ENCODE assay signal across 24 mouse cellular contexts in genomic region chr4:57178881-57179280, GRCm38 (mm10). TPM values are rescaled to one million over a fixed set of nuclear protein-coding genes. Genes with fewer than 3 reads are reported as not detected.
DNase-seq lines count a peak whose midpoint lies in the region; ATAC-seq lines count a peak whose summit lies in the region.
"Had no signal": no experiment of that assay in that cellular context is flagged by ENCODE, and none has a peak within 500 bp of the region (broad histone marks: within the 10 kb centered on the region; RNA-seq: fewer than 3 reads in every experiment).

No protein-coding gene starts in this region.

- H3K36me3 ChIP-seq in intestine, embryonic 15.5 days = no peaks in the 10 kb centered on the region
- no peaks in the 10 kb centered on the region for H3K36me3 ChIP-seq in intestine, embryonic 16.5 days (ENCODE audit: control insufficient read depth, insufficient read depth, low read length)
- H3K36me3 ChIP-seq: embryonic facial prominence, embryonic 13.5 days; embryonic facial prominence, embryonic 15.5 days; forebrain, embryonic 15.5 days had no signal

- 0 out of 2 replicates have a peak, but pooled peaks have one; percentile 27 for ATAC-seq in intestine, embryonic 15.5 days
- no peak for ATAC-seq in intestine, embryonic 16.5 days
- ATAC-seq: CD4-positive, CD25-positive, alpha-beta regulatory T cell, adult 4 months; forebrain, embryonic 13.5 days; forebrain, embryonic 15.5 days; forebrain, postnatal 0 days had no signal

- H3K9me3 ChIP-seq in intestine, embryonic 15.5 days = no peaks in the 10 kb centered on the region
- no peaks in the 10 kb centered on the region for H3K9me3 ChIP-seq in intestine, embryonic 16.5 days (ENCODE audit: control insufficient read depth, low read length)
- H3K9me3 ChIP-seq: embryonic facial prominence, embryonic 13.5 days; embryonic facial prominence, embryonic 15.5 days; forebrain, embryonic 13.5 days; forebrain, embryonic 15.5 days had no signal

- H3K9ac ChIP-seq in intestine, embryonic 15.5 days = no peak overlapping the region
- no peak overlapping the region for H3K9ac ChIP-seq in intestine, embryonic 16.5 days (ENCODE audit: low read depth, low read length)
- H3K9ac ChIP-seq: embryonic facial prominence, embryonic 13.5 days; embryonic facial prominence, embryonic 15.5 days; forebrain, embryonic 13.5 days; forebrain, embryonic 15.5 days; forebrain, postnatal 0 days had no signal

- no peak overlapping the region for H3K27ac ChIP-seq in intestine, embryonic 15.5 days
- no peak overlapping the region for H3K27ac ChIP-seq in intestine, embryonic 16.5 days (ENCODE audit: low read length)
- H3K27ac ChIP-seq: embryonic facial prominence, embryonic 13.5 days; embryonic facial prominence, embryonic 15.5 days; forebrain, embryonic 13.5 days; forebrain, embryonic 15.5 days had no signal

- 79% methylated on average over 4 of the region's 4 CpGs for WGBS in intestine, embryonic 15.5 days
- 73% methylated on average over 4 of the region's 4 CpGs for WGBS in intestine, embryonic 16.5 days

- H3K4me3 ChIP-seq in intestine, embryonic 15.5 days (replicated peaks) = no peak overlapping the region
- H3K4me3 ChIP-seq in intestine, embryonic 16.5 days (ENCODE audit: low read length) = no peak overlapping the region
- H3K4me3 ChIP-seq: embryonic facial prominence, embryonic 13.5 days; embryonic facial prominence, embryonic 15.5 days; forebrain, embryonic 13.5 days; forebrain, embryonic 15.5 days had no signal

- H3K4me2 ChIP-seq in intestine, embryonic 15.5 days (replicated peaks) = no peak overlapping the region
- no peak overlapping the region for H3K4me2 ChIP-seq in intestine, embryonic 16.5 days (ENCODE audit: low read depth, low read length)
- H3K4me2 ChIP-seq: embryonic facial prominence, embryonic 13.5 days; embryonic facial prominence, embryonic 15.5 days; forebrain, embryonic 13.5 days; forebrain, embryonic 15.5 days had no signal

- DNase-seq in ES-CJ7 (ENCODE audit: low read depth, low spot score) (peak; percentile 45), ZHBTc4 (ENCODE audit: low read depth, low spot score) (peak; percentile 80)
- no peak for DNase-seq in gastrocnemius, postnatal 4 days (ENCODE audit: low spot score in 2 of 2)
- DNase-seq: adrenal gland, adult 2 months; adrenal gland, postnatal 10 days; adrenal gland, postnatal 25 days; B cell, adult 2 months; cerebellum, adult 11 months; cerebellum, adult 18-20 months; cerebellum, adult 8-10 months; cerebellum, adult 9-11 months; cerebellum, postnatal 14 days; cerebellum, postnatal 36 days; embryo, embryonic 11 days; forebrain, postnatal 0 days had no signal

- H3K4me1 ChIP-seq in intestine, embryonic 15.5 days (replicated peaks) = peaks cover 3% of the 10 kb centered on the region; the same call in 1 of the 2 replicates
- H3K4me1 ChIP-seq in intestine, embryonic 16.5 days (ENCODE audit: control insufficient read depth, insufficient read depth, low read length) = no peaks in the 10 kb centered on the region
- H3K4me1 ChIP-seq: forebrain, embryonic 15.5 days had no signal

- H3K27me3 ChIP-seq in intestine, embryonic 15.5 days (replicated peaks) = no peaks in the 10 kb centered on the region
- H3K27me3 ChIP-seq in intestine, embryonic 16.5 days (replicated peaks; ENCODE audit: control insufficient read depth, insufficient read depth, low read length) = no peaks in the 10 kb centered on the region
- H3K27me3 ChIP-seq: CH12.LX; embryonic facial prominence, embryonic 13.5 days; embryonic facial prominence, embryonic 15.5 days; forebrain, embryonic 13.5 days; forebrain, embryonic 15.5 days had no signal

RNA-seq across cellular contexts. Expression of gene Epb41l4b, which starts 35.6 kb away (rescaled TPM):
- polyA plus RNA-seq in intestine, embryonic 15.5 days (2015; fragmentation: Nextera tagmentation; extraction: Ambion mirVana) = 22.2 and 23.4 TPM in 2 replicates
- polyA plus RNA-seq in intestine, embryonic 16.5 days (2015; fragmentation: Nextera tagmentation; extraction: Ambion mirVana) = 13.9 and 16.6 TPM in 2 replicates
- 10 to 100 TPM; 14.7 to 16.3 TPM for total RNA-seq in gastrocnemius, postnatal 4 days (2021)
- total RNA-seq: MEL had no signal
- polyA plus RNA-seq: CD4-positive, CD25-positive, alpha-beta regulatory T cell, adult 4 months had no signal

Comparison
In these comparisons a context has a peak if more than half of its experiments do, and no peak if none do; other contexts are left out.
1. DNase-seq: peak in ES-CJ7 (single experiment) and ZHBTc4 (single experiment); none in gastrocnemius, postnatal 4 days (0 of 2).